In the genomic region with DNA sequence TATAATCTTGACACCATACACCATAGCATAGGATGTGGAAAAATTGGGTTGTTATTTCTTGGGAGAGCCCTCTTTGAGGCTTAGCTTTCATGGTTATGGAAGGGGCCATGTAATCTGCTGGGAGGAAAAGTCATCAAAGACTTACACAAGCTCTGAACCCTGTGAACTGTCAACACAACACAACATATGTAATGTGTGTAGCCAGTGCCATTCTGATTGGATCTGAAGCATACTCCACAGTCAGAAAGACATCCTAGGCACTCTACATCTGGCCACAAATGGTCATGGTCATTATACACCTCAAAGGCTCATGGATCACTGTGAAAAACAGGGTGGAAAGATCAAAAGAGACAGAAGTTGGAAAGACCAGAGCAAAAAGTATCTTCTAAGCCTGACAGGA, we compare ENCODE assay signal across 17 mouse cellular contexts.
"Had no signal": no experiment of that assay in that cellular context is flagged by ENCODE, and none has a peak within 500 bp of the region (broad histone marks: within the 10 kb centered on the region; RNA-seq: fewer than 3 reads in every experiment).

No protein-coding gene starts in this region.

- H3K27me3 ChIP-seq: lung, embryonic 15.5 days; megakaryocyte, embryonic 14.5 days; midbrain, embryonic 13.5 days; midbrain, embryonic 15.5 days; neural tube, embryonic 12.5 days; stomach, embryonic 15.5 days had no signal

- H3K4me1 ChIP-seq: lung, embryonic 15.5 days; megakaryocyte, embryonic 14.5 days; midbrain, embryonic 13.5 days; midbrain, embryonic 15.5 days; neural tube, embryonic 12.5 days; stomach, embryonic 15.5 days had no signal

- H3K27ac ChIP-seq: lung, embryonic 15.5 days; macrophage; midbrain, embryonic 13.5 days; midbrain, embryonic 15.5 days; neural tube, embryonic 12.5 days; stomach, embryonic 15.5 days; stomach, postnatal 0 days had no signal

- H3K4me3 ChIP-seq: lung, embryonic 15.5 days; megakaryocyte, embryonic 14.5 days; midbrain, embryonic 13.5 days; midbrain, embryonic 15.5 days; neural tube, embryonic 12.5 days; stomach, embryonic 15.5 days had no signal

- H3K9me3 ChIP-seq: lung, embryonic 15.5 days; megakaryocyte, embryonic 14.5 days; midbrain, embryonic 13.5 days; midbrain, embryonic 15.5 days; neural tube, embryonic 12.5 days; stomach, embryonic 15.5 days had no signal

- H3K9ac ChIP-seq: lung, embryonic 15.5 days; midbrain, embryonic 13.5 days; midbrain, embryonic 15.5 days; neural tube, embryonic 12.5 days; stomach, embryonic 15.5 days had no signal

- ATAC-seq: lung, postnatal 0 days; midbrain, embryonic 13.5 days; midbrain, embryonic 15.5 days had no signal

- H3K36me3 ChIP-seq: lung, embryonic 15.5 days; midbrain, embryonic 13.5 days; midbrain, embryonic 15.5 days; neural tube, embryonic 12.5 days; stomach, embryonic 15.5 days had no signal

- H3K4me2 ChIP-seq: lung, embryonic 15.5 days; midbrain, embryonic 11.5 days; midbrain, embryonic 13.5 days; midbrain, embryonic 15.5 days; neural tube, embryonic 12.5 days; stomach, embryonic 15.5 days had no signal

- DNase-seq: lung, adult 2 months; lung, postnatal 14 days; lung, postnatal 36 days; right cerebral cortex, postnatal 14 days; thymus, adult 2 months; thymus, postnatal 25 days; thymus, postnatal 4 days had no signal
